Mouse (Mus musculus) heart, postnatal 0 days (tissue): Measurements from ENCODE around the gene Gm42906. TPM values are rescaled to one million over a fixed set of nuclear protein-coding genes. Genes with fewer than 3 reads are reported as not detected.

Experiments
- ATAC-seq: fragments of 200-750 bp; cut with Nextera tagmentation; 2 replicates; pipeline ENCODE4 v1.8.0; 2017; ENCODE audit warnings: low read depth, moderate number of reproducible peaks, moderate library complexity; ENCODE audit not compliant: insufficient read depth
- DNase-seq: peaks from one replicate; pipeline ENCODE4 v3.0.0-alpha.2; 2016; ENCODE audit warnings: low spot score
- H3K27ac ChIP-seq: fragments of 300-500 bp; sonication (generic); 2 replicates; pipeline ENCODE4 v1.5.1; 2014; ENCODE audit warnings: low read depth, mild to moderate bottlenecking
- H3K27me3 ChIP-seq: fragments of 300-500 bp; sonication (generic); 2 replicates; pipeline ENCODE4 v1.6.1; 2014; ENCODE audit warnings: low read length, mixed read lengths; ENCODE audit not compliant: control insufficient read depth, insufficient read depth
- H3K36me3 ChIP-seq: fragments of 300-500 bp; sonication (generic); replicated peaks from 2 replicates; pipeline ENCODE4 v1.6.1; 2014; ENCODE audit warnings: low read length, mixed read lengths; ENCODE audit not compliant: control insufficient read depth, insufficient read depth
- H3K4me1 ChIP-seq: fragments of 300-500 bp; sonication (generic); 2 replicates; pipeline ENCODE4 v1.6.1; 2014; ENCODE audit warnings: antibody characterized with exemption; ENCODE audit not compliant: control insufficient read depth, insufficient read depth
- H3K4me2 ChIP-seq: fragments of 300-500 bp; sonication (generic); 2 replicates; pipeline ENCODE4 v1.6.1; 2014; ENCODE audit warnings: low read depth, mild to moderate bottlenecking, low read length, moderate library complexity
- H3K4me3 ChIP-seq: fragments of 300-500 bp; sonication (generic); 2 replicates; pipeline ENCODE4 v1.5.1; 2014; ENCODE audit warnings: low read depth, low read length
- H3K9ac ChIP-seq: fragments of 300-500 bp; sonication (generic); replicated peaks from 2 replicates; pipeline ENCODE4 v1.6.1; 2014; ENCODE audit warnings: low read depth, low read length, mixed read lengths
- H3K9me3 ChIP-seq: fragments of 300-500 bp; sonication (generic); replicated peaks from 2 replicates; pipeline ENCODE4 v1.6.1; 2016; ENCODE audit warnings: low read length; ENCODE audit not compliant: control insufficient read depth
- CTCF ChIP-seq: IDR thresholded peaks from 2 replicates; pipeline ENCODE4 v1.5.1; 2016; ENCODE audit warnings: antibody characterized with exemption, control low read depth, low read depth
- EP300 ChIP-seq: IDR thresholded peaks from 2 replicates; pipeline ENCODE4 v1.6.1; 2016; ENCODE audit warnings: antibody characterized with exemption, low read depth
- WGBS: fragments of 180-500 bp; shearing (Covaris S2); extraction: QIAGEN DNeasy Blood & Tissue Kit; methylation state at CpG from one replicate; pipeline ENCODE4 v1.1.7; 2014; 5-methylcytosine and 5-hydroxymethylcytosine counted together
- polyA plus RNA-seq: library from polyadenylated mRNA; unstranded; fragments of >200 nt; fragmentation: Nextera tagmentation; extraction: Ambion mirVana; gene quantifications from 2 replicates; pipeline ENCODE4 v1.2.1, GENCODE M21; 2015
- total RNA-seq: library from RNA; depleted of rRNA; stranded (reverse); fragments of >200 nt; gene quantifications from 2 replicates; pipeline ENCODE4 v1.2.3, GENCODE M21; 2014; ENCODE audit warnings: low replicate concordance

The Gm42906 gene
- total and polyA plus RNA-seq, 2 experiments from 2014 or later, result not detected

- TF ChIP-seq EP300 (no peak), CTCF (no peak)
- Histone ChIP-seq H3K36me3 (peaks cover 15% of the 10 kb centered on the region), H3K4me2 (0 out of 2 replicates have a peak overlapping the region, but pooled peaks have one; percentile 10), H3K4me1 (0 out of 2 replicates have a peak, but pooled peaks cover 10% of the 10 kb centered on the region), H3K4me3 (no peak overlapping the region), H3K27me3 (no peaks in the 10 kb centered on the region), H3K27ac (peak overlapping the region; percentile 75), H3K9ac (no peak overlapping the region), H3K9me3 (0 out of 2 replicates have a peak, but pooled peaks cover 3% of the 10 kb centered on the region)
- ATAC-seq (no peak; the same call in 1 of the 2 replicates), DNase-seq (no peak)
- WGBS, result 30% methylated on average over 12 of the region's 12 CpGs
Measured at GRCm38 (mm10) chr5:151056255-151056919, 371.6 kb downstream of the Gm42906 start.

- Histone ChIP-seq H3K27ac (peak overlapping the region; percentile 75), H3K4me3 (no peak overlapping the region), H3K27me3 (no peaks in the 10 kb centered on the region), H3K36me3 (peaks cover 19% of the 10 kb centered on the region), H3K9me3 (0 out of 2 replicates have a peak, but pooled peaks cover 3% of the 10 kb centered on the region), H3K4me2 (no peak overlapping the region), H3K4me1 (0 out of 2 replicates have a peak, but pooled peaks cover 10% of the 10 kb centered on the region), H3K9ac (no peak overlapping the region)
- DNase-seq (no peak), ATAC-seq (no peak)
- no peak for TF ChIP-seq EP300
- TF ChIP-seq CTCF, result no peak
- 93% methylated on average over 11 of the region's 11 CpGs for WGBS
Measured at GRCm38 (mm10) chr5:151055426-151056090, 372.4 kb downstream of the Gm42906 start.

GRCm38 (mm10) chr5:151054743-151055114, 373.2 kb downstream of the Gm42906 start:
- DNase-seq (no peak), ATAC-seq (no peak)
- Histone ChIP-seq H3K36me3 (peaks cover 20% of the 10 kb centered on the region), H3K4me1 (0 out of 2 replicates have a peak, but pooled peaks cover 10% of the 10 kb centered on the region), H3K4me2 (no peak overlapping the region), H3K9ac (no peak overlapping the region), H3K9me3 (0 out of 2 replicates have a peak, but pooled peaks cover 3% of the 10 kb centered on the region), H3K27me3 (no peaks in the 10 kb centered on the region), H3K27ac (peak overlapping the region; percentile 66), H3K4me3 (no peak overlapping the region)
- TF ChIP-seq CTCF (no peak), EP300 (no peak)
- 60% methylated on average over 4 of the region's 4 CpGs for WGBS

GRCm38 (mm10) chr5:151054100-151054742, 373.7 kb downstream of the Gm42906 start:
- Histone ChIP-seq H3K4me3 (no peak overlapping the region), H3K4me2 (no peak overlapping the region), H3K27ac (peak overlapping the region; percentile 66), H3K27me3 (no peaks in the 10 kb centered on the region), H3K9me3 (0 out of 2 replicates have a peak, but pooled peaks cover 3% of the 10 kb centered on the region), H3K4me1 (0 out of 2 replicates have a peak, but pooled peaks cover 12% of the 10 kb centered on the region), H3K9ac (no peak overlapping the region), H3K36me3 (peaks cover 16% of the 10 kb centered on the region)
- DNase-seq (no peak), ATAC-seq (peak; percentile 24; the same call in 1 of the 2 replicates)
- WGBS, result 36% methylated on average over 7 of the region's 7 CpGs
- no peak for TF ChIP-seq EP300
- TF ChIP-seq CTCF, result no peak

GRCm38 (mm10) chr5:151053190-151053589, 374.8 kb downstream of the Gm42906 start:
- WGBS, result 66% methylated on average over 5 of the region's 5 CpGs
- no peak overlapping the region for H3K27ac ChIP-seq
- no peak for ATAC-seq

More at GRCm38 (mm10) chr5:151053190-151053589, 374.8 kb downstream of the Gm42906 start:
- H3K4me3 ChIP-seq, result no peak overlapping the region
- H3K4me1 ChIP-seq, result 0 out of 2 replicates have a peak, but pooled peaks cover 14% of the 10 kb centered on the region
- no peak for DNase-seq
- H3K9ac ChIP-seq, result no peak overlapping the region
- TF ChIP-seq CTCF, result no peak
- H3K27me3 ChIP-seq, result no peaks in the 10 kb centered on the region
- peaks cover 15% of the 10 kb centered on the region for H3K36me3 ChIP-seq
- H3K9me3 ChIP-seq, result 0 out of 2 replicates have a peak, but pooled peaks cover 3% of the 10 kb centered on the region
- H3K4me2 ChIP-seq, result no peak overlapping the region
